Mouse (Mus musculus): Measurements from ENCODE around the gene Nol6.

- TF ChIP-seq CTCF (conservative IDR thresholded peaks at IDR 0.05; ENCODE audit: insufficient read depth, insufficient read length, low read depth, low read length) (no peak), POLR2A (IDR thresholded peaks at IDR 0.05; ENCODE audit: low read depth, low read length) (no peak)
These were observed 42.5 kb downstream of the Nol6 start for GRCm38 (mm10) chr4:41081733-41082132.
